Mouse (Mus musculus): ENCODE measurements around the gene H2afb3. TPM values are rescaled to one million over a fixed set of nuclear protein-coding genes. Genes with fewer than 3 reads are reported as not detected.
"Not testable (repeated sequence)": the region's sequence is repeated elsewhere in the genome, so short reads cannot be mapped to it uniquely, and the experiment has no call there.

Gene H2afb3
- polyA plus RNA-seq (2015; fragmentation: Nextera tagmentation; extraction: Ambion mirVana), result not detected in 2 replicates

GRCm38 (mm10) chrX:120312995-120313394 is at the start of gene H2afb3:
Gene H2afb3 (minus strand): TSS chrX:120313095.
- DNase-seq (ENCODE audit: low spot score); H3K27me3 ChIP-seq (ENCODE audit: control insufficient read depth, insufficient read depth, low read length); H3K9me3 ChIP-seq (ENCODE audit: control insufficient read depth, low read length); H3K4me1 ChIP-seq (replicated peaks; ENCODE audit: control insufficient read depth, insufficient read depth); H3K27ac ChIP-seq (replicated peaks); H3K36me3 ChIP-seq (ENCODE audit: control insufficient read depth, insufficient read depth, low read length); ATAC-seq (ENCODE audit: low FRiP score, low TSS enrichment); H3K9ac ChIP-seq (ENCODE audit: low read length); H3K4me2 ChIP-seq (replicated peaks; ENCODE audit: low read depth); H3K4me3 ChIP-seq (ENCODE audit: low read depth, low read length): not testable (repeated sequence)
- 96% methylated on average over 9 of the region's 10 CpGs for WGBS

DNA sequence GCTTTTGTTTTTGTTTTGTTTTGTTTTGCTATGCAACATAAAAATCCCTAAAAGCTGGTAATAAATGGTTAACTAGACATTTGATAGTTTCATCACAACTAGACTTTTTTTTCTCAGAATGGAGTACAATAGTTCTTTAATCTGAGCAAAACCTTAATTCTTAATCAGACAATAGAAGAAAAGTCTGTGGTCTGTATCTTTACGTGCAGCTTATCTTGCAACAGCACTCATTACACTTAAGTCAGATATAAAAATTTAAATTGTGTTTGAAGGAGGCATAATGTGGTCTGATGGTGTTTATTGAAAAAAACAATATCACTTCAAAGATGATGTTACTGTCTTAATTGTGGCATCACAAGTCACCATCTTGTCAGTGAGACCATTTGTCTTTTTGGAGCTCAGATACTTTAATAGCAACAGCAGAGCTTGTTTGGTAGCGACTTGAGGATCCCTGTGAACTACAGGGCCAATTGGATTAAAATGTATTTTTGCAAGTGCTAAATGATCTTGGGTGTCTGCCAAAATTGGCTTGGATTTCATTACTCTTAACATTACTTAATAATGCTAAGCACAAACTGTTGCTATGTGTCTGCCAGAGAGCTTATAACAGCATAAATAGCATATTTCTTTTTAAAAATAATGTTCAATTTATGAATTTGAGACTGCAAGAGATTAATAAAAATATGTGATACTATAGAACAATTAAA is 11.3 kb downstream of the H2afb3 start:
- ATAC-seq (ENCODE audit: low FRiP score, low TSS enrichment), result no peak
- no peak for DNase-seq (ENCODE audit: low spot score)
- no peaks in the 10 kb centered on the region for H3K36me3 ChIP-seq (ENCODE audit: control insufficient read depth, insufficient read depth, low read length)

GRCm38 (mm10) chrX:120292832-120293750 is 19.8 kb downstream of the H2afb3 start:
- Histone ChIP-seq H3K4me2 (replicated peaks; ENCODE audit: low read depth) (peak overlapping the region; percentile 52), H3K27me3 (ENCODE audit: control insufficient read depth, insufficient read depth, low read length) (no peaks in the 10 kb centered on the region), H3K9ac (ENCODE audit: low read length) (no peak overlapping the region), H3K4me3 (ENCODE audit: low read depth, low read length) (peak overlapping the region; percentile 44), H3K4me1 (replicated peaks; ENCODE audit: control insufficient read depth, insufficient read depth) (no peaks in the 10 kb centered on the region), H3K36me3 (ENCODE audit: control insufficient read depth, insufficient read depth, low read length) (no peaks in the 10 kb centered on the region), H3K9me3 (ENCODE audit: control insufficient read depth, low read length) (no peaks in the 10 kb centered on the region), H3K27ac (replicated peaks) (no peak overlapping the region)
- DNase-seq (ENCODE audit: low spot score) (peak; percentile 31), ATAC-seq (ENCODE audit: low FRiP score, low TSS enrichment) (no peak)
- WGBS, result 5% methylated on average over 32 of the region's 46 CpGs
- TF ChIP-seq EP300 (optimal IDR thresholded peaks at IDR 0.05) (no peak), CTCF (IDR thresholded peaks at IDR 0.05; ENCODE audit: low read depth) (peak; percentile 45)

More for the DNA sequence above, 11.3 kb downstream of the H2afb3 start:
- TF ChIP-seq CTCF (IDR thresholded peaks at IDR 0.05; ENCODE audit: low read depth) (no peak), EP300 (optimal IDR thresholded peaks at IDR 0.05) (no peak)
- Histone ChIP-seq H3K27ac (replicated peaks) (no peak overlapping the region), H3K4me3 (ENCODE audit: low read depth, low read length) (no peak overlapping the region), H3K9me3 (ENCODE audit: control insufficient read depth, low read length) (no peaks in the 10 kb centered on the region), H3K27me3 (ENCODE audit: control insufficient read depth, insufficient read depth, low read length) (no peaks in the 10 kb centered on the region), H3K4me2 (replicated peaks; ENCODE audit: low read depth) (no peak overlapping the region), H3K9ac (ENCODE audit: low read length) (no peak overlapping the region), H3K4me1 (replicated peaks; ENCODE audit: control insufficient read depth, insufficient read depth) (no peaks in the 10 kb centered on the region)
- WGBS, result 40% methylated on average over 2 of the region's 2 CpGs

DNA sequence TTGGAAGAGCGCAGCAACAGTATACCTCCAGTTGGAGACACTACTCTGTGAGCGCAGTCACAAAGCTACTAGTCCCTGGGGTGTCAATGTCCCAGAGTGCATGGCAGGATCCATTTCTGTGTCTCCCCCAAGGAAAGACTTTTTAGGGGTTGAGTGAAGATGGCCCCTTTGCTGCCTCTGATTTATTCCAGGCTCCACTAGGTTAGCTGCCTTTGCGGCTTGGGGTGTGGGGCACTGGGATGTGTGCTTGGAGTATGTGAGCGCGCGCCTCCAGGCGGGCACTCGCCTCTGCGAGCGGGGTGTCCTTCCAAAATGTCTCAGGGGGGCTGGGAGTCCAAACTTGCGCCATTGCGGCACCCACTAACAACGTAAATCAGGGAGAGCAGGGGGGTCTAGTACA is 21.2 kb downstream of the H2afb3 start:
- H3K4me3 ChIP-seq (ENCODE audit: low read depth, low read length), result no peak overlapping the region
- WGBS, result 18% methylated on average over 13 of the region's 13 CpGs
- no peaks in the 10 kb centered on the region for H3K4me1 ChIP-seq (replicated peaks; ENCODE audit: control insufficient read depth, insufficient read depth)

GRCm38 (mm10) chrX:120290900-120291280 is 22.0 kb downstream of the H2afb3 start:
- WGBS, result 8% methylated on average over 18 of the region's 18 CpGs
- Histone ChIP-seq H3K4me2 (replicated peaks; ENCODE audit: low read depth) (peak overlapping the region; percentile 58), H3K36me3 (ENCODE audit: control insufficient read depth, insufficient read depth, low read length) (no peaks in the 10 kb centered on the region), H3K4me1 (replicated peaks; ENCODE audit: control insufficient read depth, insufficient read depth) (no peaks in the 10 kb centered on the region), H3K27ac (replicated peaks) (no peak overlapping the region), H3K9me3 (ENCODE audit: control insufficient read depth, low read length) (no peaks in the 10 kb centered on the region), H3K27me3 (ENCODE audit: control insufficient read depth, insufficient read depth, low read length) (no peaks in the 10 kb centered on the region), H3K9ac (ENCODE audit: low read length) (no peak overlapping the region), H3K4me3 (ENCODE audit: low read depth, low read length) (peak overlapping the region; percentile 44)
- DNase-seq (ENCODE audit: low spot score) (no peak), ATAC-seq (ENCODE audit: low FRiP score, low TSS enrichment) (no peak)
- no peak for TF ChIP-seq CTCF (IDR thresholded peaks at IDR 0.05; ENCODE audit: low read depth)

More for the DNA sequence above, 21.2 kb downstream of the H2afb3 start:
- peak overlapping the region; percentile 58 for H3K4me2 ChIP-seq (replicated peaks; ENCODE audit: low read depth)
- TF ChIP-seq CTCF (IDR thresholded peaks at IDR 0.05; ENCODE audit: low read depth), result no peak
- no peak for TF ChIP-seq EP300 (optimal IDR thresholded peaks at IDR 0.05)
- H3K36me3 ChIP-seq (ENCODE audit: control insufficient read depth, insufficient read depth, low read length), result no peaks in the 10 kb centered on the region
- DNase-seq (ENCODE audit: low spot score), result no peak
- H3K9ac ChIP-seq (ENCODE audit: low read length), result no peak overlapping the region
- ATAC-seq (ENCODE audit: low FRiP score, low TSS enrichment), result no peak
- H3K27me3 ChIP-seq (ENCODE audit: control insufficient read depth, insufficient read depth, low read length), result no peaks in the 10 kb centered on the region
- H3K27ac ChIP-seq (replicated peaks), result no peak overlapping the region
- H3K9me3 ChIP-seq (ENCODE audit: control insufficient read depth, low read length), result no peaks in the 10 kb centered on the region
